Comparison of ENCODE assay signal across 8 mouse cellular contexts in genomic region chr8:99414483-99414921, GRCm38 (mm10). TPM values are rescaled to one million over a fixed set of nuclear protein-coding genes. Genes with fewer than 3 reads are reported as not detected.
DNase-seq lines count a peak whose midpoint lies in the region; ATAC-seq and TF ChIP-seq lines count a peak whose summit lies in the region.

No protein-coding gene starts in this region.

- DNase-seq in cerebellum, adult 2 months: peak; percentile 48 to 60
- DNase-seq in cerebellum, adult 11 months: no peak
- peak; percentile 28 to 55 for DNase-seq in right cerebral cortex, adult 2 months (ENCODE audit: low spot score in 2 of 2)
- DNase-seq in right cerebral cortex, postnatal 14 days: no peak
- no peak for DNase-seq in gastrocnemius, adult 18-20 months (ENCODE audit: low spot score)
- no peak for DNase-seq in adrenal gland, postnatal 25 days
- DNase-seq in frontal cortex, postnatal 36 days (ENCODE audit: low spot score in 2 of 2): no peak

- no peak overlapping the region for H3K9ac ChIP-seq in limb, embryonic 12.5 days (replicated peaks)

- no peaks in the 10 kb centered on the region for H3K36me3 ChIP-seq in limb, embryonic 12.5 days

- ATAC-seq in limb, embryonic 12.5 days (ENCODE audit: insufficient number of reproducible peaks, insufficient read depth, low FRiP score, low TSS enrichment, low read depth): no peak

- peak overlapping the region; percentile 82 for H3K4me3 ChIP-seq in cerebellum, adult 2 months (replicated peaks; ENCODE audit: insufficient read depth, low read depth, low read length)
- H3K4me3 ChIP-seq in limb, embryonic 12.5 days (replicated peaks): peak overlapping the region; percentile 49

- TF ChIP-seq CTCF in cerebellum, adult 2 months (IDR thresholded peaks at IDR 0.05; ENCODE audit: borderline replicate concordance, insufficient read depth, low read depth, low read length): no peak

- no peak for TF ChIP-seq POLR2A in cerebellum, adult 2 months (IDR thresholded peaks at IDR 0.05; ENCODE audit: borderline replicate concordance, insufficient read depth, low read length)

- H3K9me3 ChIP-seq in limb, embryonic 12.5 days: no peaks in the 10 kb centered on the region

- H3K27ac ChIP-seq in cerebellum, adult 2 months (ENCODE audit: insufficient read depth, low read length): peak overlapping the region; percentile 65; the same call in 1 of the 2 replicates
- no peak overlapping the region for H3K27ac ChIP-seq in limb, embryonic 12.5 days

- 1% methylated on average over 9 of the region's 9 CpGs for WGBS in cerebellum, adult 2 months
- WGBS in limb, embryonic 12.5 days: 9% methylated on average over 9 of the region's 9 CpGs

- peaks cover 2% of the 10 kb centered on the region; the same call in 1 of the 2 replicates for H3K4me1 ChIP-seq in cerebellum, adult 2 months (ENCODE audit: control insufficient read depth, insufficient read depth, low read length)
- peaks cover 16% of the 10 kb centered on the region for H3K4me1 ChIP-seq in limb, embryonic 12.5 days (replicated peaks)

- H3K27me3 ChIP-seq in cerebellum, adult 2 months (ENCODE audit: control insufficient read depth, insufficient read depth, low read length): no peaks in the 10 kb centered on the region
- peaks cover 69% of the 10 kb centered on the region for H3K27me3 ChIP-seq in limb, embryonic 12.5 days

- H3K4me2 ChIP-seq in limb, embryonic 12.5 days: peak overlapping the region; percentile 91

RNA-seq across cellular contexts. Expression of gene Cdh8, which starts 1.8 kb away (rescaled TPM):
- polyA plus RNA-seq in cerebellum, adult 2 months (2012; rRNA removed): 22.9 and 23.7 TPM in 2 replicates
- polyA plus RNA-seq in limb, embryonic 12.5 days (2016; fragmentation: Nextera tagmentation; extraction: Ambion mirVana): 3.2 TPM in 2 replicates
- total RNA-seq in gastrocnemius, adult 18-20 months (2021): not detected
- total RNA-seq in adrenal gland, postnatal 25 days (2021): not detected in 2 replicates

Comparison
In these comparisons a context has a peak if more than half of its experiments do, and no peak if none do; other contexts are left out.
1. DNase-seq: peak in cerebellum, adult 2 months (2 of 2) and right cerebral cortex, adult 2 months (2 of 2); none in cerebellum, adult 11 months (single experiment), right cerebral cortex, postnatal 14 days (single experiment), gastrocnemius, adult 18-20 months (single experiment), adrenal gland, postnatal 25 days (single experiment) and frontal cortex, postnatal 36 days (0 of 2).